Mouse (Mus musculus) ovary, postnatal 10 days (tissue): Measurements from ENCODE around the gene Muc20.

Source experiments
- DNase-seq: peaks from one replicate; pipeline ENCODE4 v3.0.0; 2022; ENCODE audit warnings: low spot score

Muc20 gene

DNA sequence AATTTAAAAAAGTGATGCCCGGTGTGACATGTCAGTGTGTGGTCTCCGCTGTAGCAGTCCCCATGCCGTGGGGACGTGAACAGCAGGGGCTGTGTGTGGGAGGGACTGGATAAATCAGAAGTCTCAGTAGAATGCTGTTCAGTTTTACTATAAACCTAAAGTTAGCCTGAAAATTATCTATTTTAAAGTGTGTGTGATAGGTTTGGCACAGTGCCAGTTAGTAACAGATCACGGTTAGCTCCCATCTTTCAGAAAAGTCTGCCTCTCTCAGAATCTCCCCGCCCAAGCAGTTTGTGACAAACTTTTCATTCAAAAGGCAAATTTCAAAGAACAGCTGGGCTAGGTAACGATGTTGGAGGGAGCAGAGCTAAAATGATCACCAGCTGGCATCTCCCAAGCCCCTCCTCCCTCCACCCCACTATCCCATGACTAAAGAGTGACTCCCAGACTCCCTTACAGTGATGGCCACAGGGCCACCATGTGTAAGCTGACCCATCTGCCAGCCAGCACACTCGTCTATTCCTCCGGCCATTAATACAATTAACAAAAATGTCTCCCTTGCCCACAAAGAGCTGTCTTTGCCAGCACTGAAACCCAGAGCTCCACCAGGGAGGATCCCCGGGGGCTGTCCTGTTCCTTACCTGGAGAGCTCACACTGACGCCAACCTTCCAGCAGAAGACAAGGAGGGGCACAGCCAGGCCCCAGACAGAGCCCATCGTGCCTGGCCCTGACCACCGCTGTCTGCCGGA, 384 bp downstream of the Muc20 start:
- no peak for DNase-seq

GRCm38 (mm10) chr16:32795177-32795576, 2.1 kb downstream of the Muc20 start:
- DNase-seq = no peak

DNA sequence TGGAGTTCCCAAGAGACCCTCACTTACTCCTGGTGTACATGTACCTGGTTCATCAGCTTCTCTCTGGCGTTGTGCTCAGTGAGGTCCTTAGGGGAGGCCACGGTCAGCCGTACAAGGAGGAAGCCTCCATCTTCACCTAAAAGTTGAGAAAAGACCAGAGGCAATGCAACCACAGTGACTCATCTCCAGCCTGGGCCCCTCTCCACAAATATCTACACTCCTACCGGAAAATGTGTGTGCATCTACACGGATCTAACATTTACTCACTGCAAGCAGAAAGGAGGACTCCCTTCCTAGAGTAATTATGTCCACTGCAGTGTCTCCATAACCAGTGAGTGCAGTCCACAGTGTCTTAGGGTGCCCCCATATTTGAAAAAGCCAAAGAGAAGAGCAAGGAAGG, 7.2 kb downstream of the Muc20 start:
- no peak for DNase-seq

GRCm38 (mm10) chr16:32784840-32785239, 12.4 kb downstream of the Muc20 start:
- DNase-seq = no peak

DNA sequence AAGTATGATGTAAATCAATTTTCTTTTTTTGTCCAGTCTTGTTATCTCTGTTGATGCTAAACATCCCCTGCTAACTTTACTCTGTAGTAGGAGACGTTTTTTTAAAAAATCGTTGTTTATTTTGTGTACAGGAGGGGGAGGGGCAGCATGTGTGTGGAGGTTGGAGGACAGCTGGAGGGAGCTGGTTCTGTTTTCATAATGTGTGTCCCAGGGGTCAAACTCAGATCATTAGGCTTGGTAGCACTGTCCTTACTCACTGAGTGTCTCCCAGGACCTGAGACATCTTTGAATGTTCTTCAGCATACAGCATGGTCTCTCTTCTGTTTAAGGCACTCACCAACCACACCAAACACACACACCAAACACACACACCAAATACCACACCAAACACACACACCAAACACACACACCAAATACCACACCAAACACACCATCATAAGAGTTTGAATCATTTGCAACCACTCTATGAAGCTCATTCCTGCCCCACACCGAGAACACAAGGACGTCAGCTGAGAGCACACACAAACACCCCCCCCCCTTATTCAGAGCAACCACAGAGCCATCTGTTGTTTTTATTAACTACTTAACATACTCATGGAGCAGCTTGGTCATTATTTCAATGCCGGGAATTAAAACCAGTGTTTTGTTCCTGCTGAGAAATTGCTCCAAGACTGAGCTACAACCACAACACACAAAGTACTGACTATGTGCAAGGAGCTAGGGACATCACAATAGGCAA, 13.7 kb downstream of the Muc20 start:
- no peak for DNase-seq

DNA sequence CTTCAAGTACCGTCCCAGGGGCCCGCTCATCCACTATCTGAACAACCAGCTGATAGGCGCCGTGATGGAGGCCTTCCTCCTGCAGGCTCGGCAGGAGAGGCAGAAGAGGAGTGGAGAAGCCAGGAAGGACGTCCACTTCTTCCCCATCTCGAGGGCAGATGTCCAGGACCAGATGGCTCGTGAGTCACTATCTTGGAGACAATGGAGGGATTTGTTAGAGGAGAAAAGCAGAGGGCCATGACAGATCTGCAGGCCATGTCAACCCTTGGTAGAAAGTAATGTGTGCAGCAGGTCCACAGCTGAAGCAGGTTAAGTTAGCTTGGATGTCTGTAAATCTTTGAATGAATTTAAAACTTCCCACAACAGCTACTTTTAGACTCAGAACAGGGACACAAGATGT, 18.3 kb downstream of the Muc20 start:
- no peak for DNase-seq

GRCm38 (mm10) chr16:32776676-32777075, 20.6 kb downstream of the Muc20 start:
- DNase-seq = no peak

DNA sequence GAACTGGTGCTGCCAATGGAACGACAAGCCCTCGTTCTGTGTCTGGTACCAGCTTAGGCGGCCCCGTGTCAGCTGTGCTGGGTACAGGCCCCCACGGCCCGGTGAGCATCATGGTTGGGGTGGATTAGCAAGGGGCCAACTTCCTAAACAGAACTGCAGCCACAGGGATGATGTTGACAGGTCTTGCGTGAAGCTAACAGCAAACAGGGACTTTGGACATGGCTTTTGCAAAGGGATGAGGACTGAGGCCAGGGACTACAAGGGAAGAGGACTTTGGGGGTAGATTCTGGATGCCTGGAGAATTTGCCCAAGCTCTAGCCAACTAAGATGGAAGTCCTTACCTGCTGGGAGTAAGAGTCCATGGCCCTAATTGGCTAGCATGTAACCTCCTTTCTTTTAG, 30.3 kb downstream of the Muc20 start:
- no peak for DNase-seq

DNA sequence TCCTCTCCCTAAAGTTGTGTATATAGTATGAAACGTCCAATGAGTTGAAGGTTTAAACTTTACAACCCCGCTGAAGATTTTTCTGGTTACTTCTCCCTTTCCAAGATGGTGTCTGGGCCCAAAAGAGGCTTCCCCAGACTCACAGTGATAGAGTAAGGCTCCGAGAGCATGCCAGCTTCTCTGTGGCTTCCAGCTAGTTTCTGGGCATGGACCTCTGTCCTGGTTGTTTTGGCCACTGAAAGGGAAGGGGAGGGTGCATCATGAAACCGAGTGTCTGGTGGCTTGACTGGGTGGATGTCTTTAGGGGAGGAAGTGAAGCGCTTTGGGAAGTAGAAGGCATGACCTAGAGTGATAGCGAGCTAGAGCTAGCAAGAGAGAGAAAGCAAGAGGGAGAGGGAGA, 32.3 kb downstream of the Muc20 start:
- DNase-seq = no peak

- DNase-seq = no peak
These were observed 32.7 kb downstream of the Muc20 start for GRCm38 (mm10) chr16:32764550-32764949.

GRCm38 (mm10) chr16:32750242-32751127, 46.8 kb downstream of the Muc20 start:
- no peak for DNase-seq

GRCm38 (mm10) chr16:32745852-32746251, 51.4 kb downstream of the Muc20 start:
- no peak for DNase-seq

DNA sequence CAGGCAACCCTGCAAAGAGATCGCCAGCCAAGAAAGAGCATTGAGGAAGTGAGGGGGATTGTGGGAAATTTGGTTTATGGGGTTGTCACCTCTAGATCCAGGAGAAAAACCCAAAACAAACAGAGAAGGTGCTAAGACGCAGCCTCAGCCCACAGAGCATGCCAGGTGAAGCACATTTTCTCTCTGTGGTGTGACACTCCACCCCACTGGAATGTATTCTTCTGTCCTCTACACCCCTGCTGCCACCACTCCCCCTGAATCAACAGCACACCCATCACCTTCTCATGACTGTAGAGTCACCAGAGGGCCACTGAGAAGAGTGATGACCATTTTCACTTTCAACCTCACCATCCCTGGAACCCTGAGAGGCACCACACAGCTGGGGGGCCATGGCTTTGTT, 54.5 kb downstream of the Muc20 start:
- no peak for DNase-seq

GRCm38 (mm10) chr16:32741366-32741765, 55.9 kb downstream of the Muc20 start:
- no peak for DNase-seq

GRCm38 (mm10) chr16:32740003-32740663, 57.1 kb downstream of the Muc20 start:
- no peak for DNase-seq

DNA sequence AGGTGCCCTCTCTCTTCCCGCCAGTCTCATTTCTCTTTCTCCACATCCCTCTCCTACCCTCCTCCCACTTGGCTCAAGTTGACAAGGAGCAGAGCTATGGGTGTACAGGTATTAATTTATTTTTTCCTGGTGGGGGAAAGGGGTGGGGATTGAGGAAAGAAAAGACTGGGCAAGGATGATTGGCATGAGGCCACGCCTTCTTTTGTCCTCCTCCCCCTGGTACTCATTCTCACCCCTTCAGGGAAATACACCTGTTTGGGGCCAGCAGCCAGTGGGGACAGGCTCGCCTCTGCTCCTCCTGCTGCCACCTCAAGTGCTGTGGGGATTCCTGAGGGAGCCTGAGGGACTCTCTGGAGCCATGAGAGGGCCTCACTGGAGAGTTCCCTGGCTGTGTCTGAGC, 61.2 kb downstream of the Muc20 start:
- no peak for DNase-seq

GRCm38 (mm10) chr16:32735586-32735985, 61.6 kb downstream of the Muc20 start, which contains the start of gene Muc4:
TSS of gene Muc4 (plus strand) at chr16:32735886.
- DNase-seq = no peak

- no peak for DNase-seq
These were observed 64.0 kb downstream of the Muc20 start for GRCm38 (mm10) chr16:32733213-32733612.

DNA sequence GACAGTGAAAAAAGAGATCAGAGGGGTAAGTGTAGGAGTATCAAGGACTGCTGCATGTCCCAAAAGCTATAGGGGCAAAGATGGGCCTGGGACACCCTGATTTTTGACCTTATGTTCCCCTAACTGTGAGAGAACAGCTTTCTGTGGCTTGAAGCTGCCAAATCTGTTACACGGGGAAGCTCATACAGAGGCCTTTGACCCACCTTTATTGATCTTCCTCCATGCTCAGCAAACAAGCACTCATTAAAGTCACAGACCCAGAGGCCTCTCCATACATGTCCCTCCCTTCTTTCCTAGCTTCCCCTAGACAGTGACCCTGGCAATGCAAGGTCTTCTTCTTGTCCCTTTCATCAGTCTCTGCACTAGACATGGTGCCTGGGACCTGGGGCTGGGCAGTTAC, 68.5 kb downstream of the Muc20 start:
- no peak for DNase-seq

- no peak for DNase-seq
These were observed 69.0 kb downstream of the Muc20 start for GRCm38 (mm10) chr16:32728240-32728639.
